Mouse (Mus musculus): ENCODE data around the gene Kif21b. TPM values are rescaled to one million over a fixed set of nuclear protein-coding genes. Genes with fewer than 3 reads are reported as not detected.

Kif21b gene
- polyA plus RNA-seq (2012; rRNA removed): 1.8 and 2.2 TPM in 2 replicates
- polyA plus RNA-seq (2014; fragmentation: Nextera tagmentation; extraction: Ambion mirVana): 1.0 and 1.2 TPM in 2 replicates

DNA sequence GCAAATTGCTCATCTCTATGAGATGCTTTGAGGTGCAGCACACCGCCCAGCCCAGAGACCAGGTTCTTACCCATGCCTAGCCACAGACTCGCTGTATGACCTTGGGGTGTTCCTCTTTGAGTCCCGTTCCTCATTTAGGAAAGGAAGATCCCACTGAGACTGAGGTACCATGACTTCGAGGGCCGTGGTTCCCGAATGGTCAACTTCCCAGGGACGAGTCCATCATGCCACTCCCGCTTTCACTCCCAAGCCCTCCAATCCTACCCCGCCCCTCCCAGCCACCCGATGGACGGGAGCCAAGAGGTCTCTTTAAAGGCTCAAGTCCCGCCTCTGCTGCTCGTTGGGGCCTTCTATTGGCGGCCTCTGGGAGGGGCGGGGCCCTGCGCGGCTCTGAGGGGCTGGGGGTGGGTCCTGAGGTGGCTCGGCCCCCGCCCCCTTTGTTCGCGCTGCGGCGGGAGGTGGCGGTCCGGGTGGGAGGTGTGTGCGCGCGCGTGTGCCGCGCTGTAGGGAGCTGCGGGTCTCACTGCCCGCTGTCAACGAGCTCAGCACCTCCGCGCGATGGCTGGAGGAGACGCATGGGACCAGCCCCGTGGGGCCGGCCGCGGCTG is at the start of gene Kif21b:
TSS of gene Kif21b (plus strand) at position 439 of the 608 bp plus-strand sequence.
- no peak for TF ChIP-seq EP300 (IDR thresholded peaks at IDR 0.05; ENCODE audit: low read depth)
- TF ChIP-seq CTCF (IDR thresholded peaks at IDR 0.05; ENCODE audit: low read depth): no peak
- H3K4me2 ChIP-seq (ENCODE audit: low read depth): peak within 1 kb of the TSS; percentile 99
- H3K27ac ChIP-seq: no peak within 1 kb of the TSS
- under 1% methylated on average over 42 of the region's 42 CpGs for WGBS (ENCODE audit: insufficient replicate concordance)
- peak within 1 kb of the TSS; percentile 52 to 75 for H3K4me3 ChIP-seq (ENCODE audit: insufficient read depth in 1 of 2, low read depth in 2 of 2, low read length in 2 of 2)
- DNase-seq (ENCODE audit: low read depth in 3 of 3, low spot score in 3 of 3) (peak; percentile 62 to 71 (median 68)), ATAC-seq (ENCODE audit: insufficient read depth) (peak; percentile 82)
- H3K9me3 ChIP-seq (ENCODE audit: control insufficient read depth, low read length): no peaks in the 10 kb centered on the region
- H3K36me3 ChIP-seq (replicated peaks; ENCODE audit: control insufficient read depth, insufficient read depth, low read depth): no peaks in the 10 kb centered on the region
- H3K9ac ChIP-seq (replicated peaks): peak within 1 kb of the TSS; percentile 71
- peaks cover 21 to 52% of the 10 kb centered on the region in 2 experiments for H3K4me1 ChIP-seq (replicated peaks; ENCODE audit: control insufficient read depth in 2 of 2, insufficient read depth in 2 of 2, low read length in 1 of 2)
- no peaks in the 10 kb centered on the region; the same call in 1 of the 2 replicates for H3K27me3 ChIP-seq (ENCODE audit: control insufficient read depth, insufficient read depth, low read length)

DNA sequence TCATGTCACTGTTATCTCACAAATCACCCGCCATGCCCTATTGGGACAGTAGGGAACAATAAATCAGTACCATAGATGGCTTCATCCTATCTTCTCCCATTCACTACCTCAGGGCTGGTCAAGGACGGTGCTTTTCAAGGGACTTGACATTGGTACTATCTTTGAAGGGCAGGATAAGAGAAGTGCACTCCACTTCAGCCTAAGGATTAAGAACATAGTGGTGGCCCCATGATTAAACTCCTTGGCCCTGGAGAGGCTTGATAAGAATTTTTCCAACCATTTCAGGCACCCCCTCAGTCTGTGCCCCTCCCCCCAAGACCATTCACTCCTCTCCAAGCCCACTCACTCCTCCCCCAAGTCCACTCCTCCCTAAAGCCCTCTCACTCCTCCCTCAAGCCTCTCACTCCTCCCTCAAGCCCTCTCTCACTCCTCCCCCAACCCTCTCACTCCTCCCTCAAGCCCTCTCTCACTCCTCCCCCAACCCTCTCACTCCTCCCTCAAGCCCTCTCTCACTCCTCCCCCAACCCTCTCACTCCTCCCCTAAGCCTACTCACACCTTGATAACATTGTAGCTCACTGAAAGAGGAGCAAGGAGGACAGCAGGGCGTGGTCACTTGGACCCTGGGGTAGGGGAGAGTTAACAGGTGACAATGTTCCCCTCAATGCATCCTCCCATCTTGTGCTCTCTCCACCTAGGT is 45.1 kb upstream of the Kif21b start:
- TF ChIP-seq CTCF (IDR thresholded peaks at IDR 0.05; ENCODE audit: low read depth) (no peak), EP300 (IDR thresholded peaks at IDR 0.05; ENCODE audit: low read depth) (no peak)
- Histone ChIP-seq H3K27me3 (ENCODE audit: control insufficient read depth, insufficient read depth, low read length) (no peaks in the 10 kb centered on the region), H3K27ac (no peak overlapping the region), H3K9ac (replicated peaks) (no peak overlapping the region), H3K36me3 (replicated peaks; ENCODE audit: control insufficient read depth, insufficient read depth, low read depth) (no peaks in the 10 kb centered on the region), H3K9me3 (ENCODE audit: control insufficient read depth, low read length) (no peaks in the 10 kb centered on the region), H3K4me1 (replicated peaks; ENCODE audit: control insufficient read depth in 2 of 2, insufficient read depth in 2 of 2, low read length in 1 of 2) (peaks cover 0 to 5% of the 10 kb centered on the region in 2 experiments; a peak in 2 of 4 replicates), H3K4me3 (ENCODE audit: insufficient read depth in 1 of 2, low read depth in 2 of 2, low read length in 2 of 2) (no peak overlapping the region), H3K4me2 (ENCODE audit: low read depth) (no peak overlapping the region)
- DNase-seq (ENCODE audit: low read depth in 3 of 3, low spot score in 3 of 3): no peak
- 27% methylated on average over 3 of the region's 3 CpGs for WGBS (ENCODE audit: insufficient replicate concordance)
- ATAC-seq (ENCODE audit: insufficient read depth): peak; percentile 57; the same call in 1 of the 2 replicates

DNA sequence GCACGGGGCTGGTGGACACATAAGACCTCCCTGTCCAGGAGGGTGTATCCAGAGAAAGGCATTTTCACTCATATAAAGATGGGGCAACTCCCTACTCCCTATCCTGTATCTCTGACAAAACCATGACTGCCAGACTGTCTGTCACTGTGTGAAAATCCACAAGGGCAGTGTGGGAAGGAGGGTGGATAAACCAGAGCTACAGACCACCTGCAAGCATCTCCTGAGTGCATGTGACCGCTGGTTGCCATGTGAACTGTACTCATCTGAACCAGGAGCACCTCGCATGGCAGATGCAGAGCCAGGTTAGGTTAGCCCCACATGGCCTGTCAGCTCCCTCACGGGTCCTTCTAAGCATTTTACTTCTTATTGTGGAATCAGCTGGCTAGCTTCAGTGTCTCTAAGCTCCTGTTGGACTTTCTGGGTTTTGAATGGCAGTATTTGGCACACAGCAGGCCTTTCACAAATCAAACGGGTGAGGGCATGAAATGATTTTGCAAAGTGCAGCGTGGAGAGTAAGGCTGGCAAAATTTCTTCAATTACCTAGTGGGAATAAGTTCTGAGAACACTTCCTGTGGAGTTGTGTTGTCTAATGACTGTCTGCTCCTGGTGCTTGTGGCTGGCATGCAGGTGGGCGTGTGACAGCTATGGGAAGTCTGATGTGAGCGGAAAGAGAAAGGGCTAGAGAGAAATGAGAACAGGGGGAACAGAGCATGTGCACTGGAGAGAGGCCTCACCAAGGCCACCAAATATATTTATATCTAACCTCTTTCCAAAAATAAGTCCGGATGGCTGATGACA is 41.6 kb upstream of the Kif21b start:
- H3K4me1 ChIP-seq (replicated peaks; ENCODE audit: control insufficient read depth in 2 of 2, insufficient read depth in 2 of 2, low read length in 1 of 2): peaks cover 0 to 5% of the 10 kb centered on the region in 2 experiments; a peak in 2 of 4 replicates
- TF ChIP-seq EP300 (IDR thresholded peaks at IDR 0.05; ENCODE audit: low read depth) (no peak), CTCF (IDR thresholded peaks at IDR 0.05; ENCODE audit: low read depth) (no peak)
- ATAC-seq (ENCODE audit: insufficient read depth): no peak
- no peaks in the 10 kb centered on the region for H3K9me3 ChIP-seq (ENCODE audit: control insufficient read depth, low read length)
- no peaks in the 10 kb centered on the region; the same call in 1 of the 2 replicates for H3K27me3 ChIP-seq (ENCODE audit: control insufficient read depth, insufficient read depth, low read length)
- DNase-seq (ENCODE audit: low read depth in 3 of 3, low spot score in 3 of 3): no peak
- no peak overlapping the region for H3K4me3 ChIP-seq (ENCODE audit: insufficient read depth in 1 of 2, low read depth in 2 of 2, low read length in 2 of 2)
- H3K27ac ChIP-seq: no peak overlapping the region
- no peak overlapping the region for H3K4me2 ChIP-seq (ENCODE audit: low read depth)
- no peaks in the 10 kb centered on the region for H3K36me3 ChIP-seq (replicated peaks; ENCODE audit: control insufficient read depth, insufficient read depth, low read depth)
- 58% methylated on average over 9 of the region's 9 CpGs for WGBS (ENCODE audit: insufficient replicate concordance)
- no peak overlapping the region for H3K9ac ChIP-seq (replicated peaks)

DNA sequence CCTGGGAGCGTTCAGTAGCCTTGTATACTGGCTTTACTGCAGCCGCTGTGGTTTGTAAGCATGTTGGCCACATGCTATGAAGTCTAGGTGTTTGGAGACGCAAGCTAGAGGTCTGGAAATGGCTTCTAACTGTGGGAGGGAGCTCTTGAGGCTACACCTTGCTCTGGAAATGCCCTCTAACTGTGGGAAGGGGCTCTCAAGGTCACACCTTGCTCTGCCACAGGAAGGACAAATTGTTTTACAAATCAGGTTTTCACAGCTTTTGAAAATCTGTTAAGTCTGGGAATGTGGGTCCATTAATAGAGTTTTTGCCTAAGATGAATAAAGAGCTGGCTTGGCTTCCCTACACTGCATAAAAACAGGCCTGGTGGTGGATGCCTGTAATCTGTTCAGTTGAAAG is 37.5 kb upstream of the Kif21b start:
- no peaks in the 10 kb centered on the region for H3K9me3 ChIP-seq (ENCODE audit: control insufficient read depth, low read length)
- H3K9ac ChIP-seq (replicated peaks): no peak overlapping the region
- no peaks in the 10 kb centered on the region for H3K4me1 ChIP-seq (replicated peaks; ENCODE audit: control insufficient read depth in 2 of 2, insufficient read depth in 2 of 2, low read length in 1 of 2)
- H3K4me3 ChIP-seq (ENCODE audit: insufficient read depth in 1 of 2, low read depth in 2 of 2, low read length in 2 of 2): no peak overlapping the region
- H3K27ac ChIP-seq: no peak overlapping the region
- ATAC-seq (ENCODE audit: insufficient read depth) (no peak), DNase-seq (ENCODE audit: low read depth in 3 of 3, low spot score in 3 of 3) (no peak)
- no peaks in the 10 kb centered on the region for H3K36me3 ChIP-seq (replicated peaks; ENCODE audit: control insufficient read depth, insufficient read depth, low read depth)
- no peaks in the 10 kb centered on the region; the same call in 1 of the 2 replicates for H3K27me3 ChIP-seq (ENCODE audit: control insufficient read depth, insufficient read depth, low read length)
- WGBS (ENCODE audit: insufficient replicate concordance): 48% methylated on average over 3 of the region's 3 CpGs
- no peak for TF ChIP-seq CTCF (IDR thresholded peaks at IDR 0.05; ENCODE audit: low read depth)
- TF ChIP-seq EP300 (IDR thresholded peaks at IDR 0.05; ENCODE audit: low read depth): no peak
- no peak overlapping the region for H3K4me2 ChIP-seq (ENCODE audit: low read depth)

All from liver, embryonic 14.5 days (tissue).